Mouse (Mus musculus) kidney, adult 2 months (tissue): ENCODE data around the gene Wdr82.

Experiments
- CTCF ChIP-seq: fragments of 200-500 bp; conservative IDR thresholded peaks from 2 replicates; pipeline ENCODE4 v1.5.1; 2011; ENCODE audit warnings: low read depth, mild to moderate bottlenecking, control low read depth, low read length, moderate library complexity, mixed read lengths; ENCODE audit not compliant: insufficient read depth, insufficient read length
- POLR2A ChIP-seq: fragments of 200-500 bp; IDR thresholded peaks from one replicate; pipeline ENCODE4 v1.6.1; 2011; ENCODE audit warnings: low read depth, low read length, control low read depth

GRCm38 (mm10) chr9:106182146-106182545, 11.4 kb downstream of the Wdr82 start:
- TF ChIP-seq POLR2A = no peak
- TF ChIP-seq CTCF = no peak
